Mouse (Mus musculus): ENCODE results near the gene Il23r.

The Il23r gene

GRCm38 (mm10) chr6:67421761-67422160, 69.9 kb downstream of the Il23r start:
- DNase-seq = no peak

- no peak for DNase-seq
Measured at GRCm38 (mm10) chr6:67416557-67416956, 75.1 kb downstream of the Il23r start.

GRCm38 (mm10) chr6:67415276-67415675, 76.4 kb downstream of the Il23r start:
- DNase-seq = no peak

GRCm38 (mm10) chr6:67413378-67413777, 78.3 kb downstream of the Il23r start:
- peak; percentile 23 for DNase-seq

GRCm38 (mm10) chr6:67405281-67405682, 86.4 kb downstream of the Il23r start:
- no peak for DNase-seq

GRCm38 (mm10) chr6:67399551-67399950, 92.1 kb downstream of the Il23r start:
- no peak for DNase-seq

GRCm38 (mm10) chr6:67375982-67376391, 115.7 kb downstream of the Il23r start, which contains the start of gene Il12rb2:
Gene Il12rb2 (minus strand): TSS chr6:67376188.
- no peak for DNase-seq
